In the genomic region with DNA sequence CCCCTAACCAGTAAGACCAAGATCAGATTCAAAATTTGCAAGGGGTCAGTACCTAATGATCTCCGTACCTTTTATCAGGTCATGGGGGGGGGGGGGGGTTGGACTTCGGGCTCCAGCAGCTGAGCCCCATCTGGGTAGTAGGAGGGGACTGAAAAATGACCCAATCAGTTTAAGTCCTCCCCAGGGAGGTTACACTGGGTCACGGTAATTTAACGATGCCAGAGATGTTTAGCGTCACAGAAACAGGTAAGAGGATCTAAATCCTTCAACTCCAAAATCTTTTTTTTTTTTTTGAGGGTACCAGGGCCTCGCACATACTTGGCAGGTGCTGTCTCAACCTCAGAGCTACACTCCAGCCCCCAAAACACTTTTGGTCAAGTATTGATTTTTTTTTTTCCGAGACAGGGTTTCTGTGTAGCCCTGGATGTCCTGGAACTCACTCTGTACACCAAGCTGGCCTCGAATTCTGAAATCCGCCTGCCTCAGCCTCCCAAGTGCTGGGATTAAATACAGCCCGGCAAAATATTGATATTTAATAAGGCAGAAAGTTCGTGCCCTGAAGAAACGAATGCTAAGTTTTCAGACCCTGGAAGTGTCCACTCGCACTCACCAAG, we compare ENCODE assay signal across 8 mouse cellular contexts. TPM values are rescaled to one million over a fixed set of nuclear protein-coding genes. Genes with fewer than 3 reads are reported as not detected.
A peak's percentile ranks its signal among the peaks of the same experiment; 100 is the strongest.
DNase-seq lines count a peak whose midpoint lies in the region; ATAC-seq and TF ChIP-seq lines count a peak whose summit lies in the region.

No protein-coding gene starts in this region.

- DNase-seq in heart, postnatal 36 days, result no peak
- no peak for DNase-seq in CH12.LX (ENCODE audit: extremely low read depth)
- no peak for DNase-seq in adrenal gland, adult (ENCODE audit: inconsistent age in 2 of 2, low spot score in 1 of 2)
- no peak for DNase-seq in left cerebral cortex, adult 8-10 months (ENCODE audit: low spot score in 2 of 2)
- DNase-seq in right cerebral cortex, postnatal 36 days (ENCODE audit: low spot score in 2 of 2), result no peak

- peak overlapping the region; percentile 93 for H3K4me2 ChIP-seq in heart, embryonic 13.5 days
- H3K4me2 ChIP-seq in CH12.LX (ENCODE audit: insufficient read depth, low read depth, poor library complexity, severe bottlenecking), result peak overlapping the region; percentile 82; the same call in 1 of the 2 replicates
- peak overlapping the region; percentile 50 for H3K4me2 ChIP-seq in forebrain, embryonic 15.5 days (replicated peaks)
- H3K4me2 ChIP-seq in liver, embryonic 16.5 days (ENCODE audit: low read depth, low read length), result peak overlapping the region; percentile 76

- dilution Hi-C loops in CH12.LX (cut with MboI; ENCODE audit: extremely low pct_ligation_motif_present, extremely low pct_unique_long_range_greater_than_20kb, low sequenced_read_pairs), result no loop called here

- intact Hi-C loops in heart, postnatal 36 days (cut with DNase I), result loop anchor here (2.0 to 5.0 kb wide), 2 partner anchors 101 to 176 kb away; a partner anchor contains a TSS

- no peaks in the 10 kb centered on the region for H3K27me3 ChIP-seq in heart, embryonic 13.5 days (replicated peaks)
- H3K27me3 ChIP-seq in CH12.LX (replicated peaks), result no peaks in the 10 kb centered on the region
- no peaks in the 10 kb centered on the region for H3K27me3 ChIP-seq in forebrain, embryonic 15.5 days
- H3K27me3 ChIP-seq in liver, embryonic 16.5 days (ENCODE audit: control insufficient read depth, insufficient read depth, low read depth, low read length), result no peaks in the 10 kb centered on the region

- TF ChIP-seq EP300 in CH12.LX (IDR thresholded peaks at IDR 0.05; ENCODE audit: low read length), result no peak

- peak overlapping the region; percentile 94 for H3K27ac ChIP-seq in heart, embryonic 13.5 days (replicated peaks)
- no peak overlapping the region for H3K27ac ChIP-seq in CH12.LX (ENCODE audit: insufficient read depth, low read depth)
- peak overlapping the region; percentile 39; the same call in 1 of the 2 replicates for H3K27ac ChIP-seq in forebrain, embryonic 15.5 days (replicated peaks)
- peak overlapping the region; percentile 70 for H3K27ac ChIP-seq in liver, embryonic 16.5 days (ENCODE audit: low read length)

- no peak for ATAC-seq in heart, embryonic 13.5 days (ENCODE audit: extremely low read depth, insufficient number of reproducible peaks, low FRiP score, low TSS enrichment)
- no peak for ATAC-seq in forebrain, embryonic 15.5 days (replicated peaks)
- no peak for ATAC-seq in liver, embryonic 16.5 days (ENCODE audit: low read depth)

- WGBS in heart, embryonic 13.5 days, result 23% methylated on average over 13 of the region's 13 CpGs
- 30% methylated on average over 13 of the region's 13 CpGs for WGBS in forebrain, embryonic 15.5 days
- 17% methylated on average over 13 of the region's 13 CpGs for WGBS in liver, embryonic 16.5 days (ENCODE audit: insufficient replicate concordance)

- H3K4me3 ChIP-seq in heart, embryonic 13.5 days, result peak overlapping the region; percentile 95
- peak overlapping the region; percentile 55 to 83 (median 67) for H3K4me3 ChIP-seq in CH12.LX (replicated peaks in 1 of 3; ENCODE audit: low read depth in 2 of 3, low read length in 2 of 3, poor library complexity in 1 of 3)
- peak overlapping the region; percentile 90 for H3K4me3 ChIP-seq in forebrain, embryonic 15.5 days
- peak overlapping the region; percentile 92 for H3K4me3 ChIP-seq in liver, embryonic 16.5 days (ENCODE audit: low read depth, low read length)

- H3K4me1 ChIP-seq in heart, embryonic 13.5 days, result peaks cover 25% of the 10 kb centered on the region
- H3K4me1 ChIP-seq in CH12.LX (ENCODE audit: control insufficient read depth in 1 of 2, insufficient read depth in 2 of 2), result peaks cover 17 to 54% of the 10 kb centered on the region in 2 experiments
- H3K4me1 ChIP-seq in forebrain, embryonic 15.5 days, result peaks cover 22% of the 10 kb centered on the region
- H3K4me1 ChIP-seq in liver, embryonic 16.5 days (ENCODE audit: control insufficient read depth, low read depth, low read length), result peaks cover 24% of the 10 kb centered on the region

- H3K79me2 ChIP-seq in CH12.LX (replicated peaks; ENCODE audit: control insufficient read depth, extremely low read depth, insufficient read depth, poor library complexity, severe bottlenecking), result peaks cover 37% of the 10 kb centered on the region

- H3K36me3 ChIP-seq in heart, embryonic 13.5 days, result peaks cover 28% of the 10 kb centered on the region
- H3K36me3 ChIP-seq in CH12.LX (replicated peaks in 1 of 2; ENCODE audit: control insufficient read depth in 1 of 2, insufficient read depth in 1 of 2, low read length in 1 of 2), result peaks cover 19 to 44% of the 10 kb centered on the region in 2 experiments
- H3K36me3 ChIP-seq in forebrain, embryonic 15.5 days, result 0 out of 2 replicates have a peak, but pooled peaks cover 6% of the 10 kb centered on the region
- H3K36me3 ChIP-seq in liver, embryonic 16.5 days (ENCODE audit: control insufficient read depth, insufficient read depth), result peaks cover 4% of the 10 kb centered on the region

- TF ChIP-seq RAD21 in CH12.LX (IDR thresholded peaks at IDR 0.05; ENCODE audit: low read depth, low read length), result no peak

- no peak for TF ChIP-seq CTCF in CH12.LX (conservative IDR thresholded peaks at IDR 0.05 in 1 of 2, IDR thresholded peaks at IDR 0.05 in 1 of 2; ENCODE audit: low read depth in 2 of 2, low read length in 2 of 2)

- peak overlapping the region; percentile 74 for H3K9ac ChIP-seq in heart, embryonic 13.5 days
- peak overlapping the region; percentile 82 for H3K9ac ChIP-seq in CH12.LX (ENCODE audit: insufficient read depth, low read depth)
- peak overlapping the region; percentile 48 for H3K9ac ChIP-seq in forebrain, embryonic 15.5 days (replicated peaks)
- peak overlapping the region; percentile 61 for H3K9ac ChIP-seq in liver, embryonic 16.5 days (ENCODE audit: low read depth, low read length)

- H3K9me3 ChIP-seq in heart, embryonic 13.5 days, result no peaks in the 10 kb centered on the region
- no peaks in the 10 kb centered on the region for H3K9me3 ChIP-seq in CH12.LX (replicated peaks; ENCODE audit: low read length)
- no peaks in the 10 kb centered on the region for H3K9me3 ChIP-seq in forebrain, embryonic 15.5 days
- H3K9me3 ChIP-seq in liver, embryonic 16.5 days (replicated peaks; ENCODE audit: control insufficient read depth, low read length), result no peaks in the 10 kb centered on the region

- no peak for TF ChIP-seq POLR2A in CH12.LX (IDR thresholded peaks at IDR 0.05; ENCODE audit: low read depth, low read length)

- in situ Hi-C loops in CH12.LX (cut with MboI; ENCODE audit: low pct_ligation_motif_present, low pct_unique_long_range_greater_than_20kb, low sequenced_read_pairs), result no loop called here

TF ChIP-seq in CH12.LX, 34 proteins besides CTCF, POLR2A, EP300 and RAD21 (continues in another document):
- TF ChIP-seq SMC3 (IDR thresholded peaks at IDR 0.05; ENCODE audit: low read depth, low read length) (no peak), MEF2A (IDR thresholded peaks at IDR 0.05; ENCODE audit: borderline replicate concordance, low read depth, low read length) (no peak), MAFK (IDR thresholded peaks at IDR 0.05; ENCODE audit: insufficient replicate concordance, low read length) (no peak), NELFE (IDR thresholded peaks at IDR 0.05; ENCODE audit: low read depth, low read length) (no peak), RCOR1 (conservative IDR thresholded peaks at IDR 0.05; ENCODE audit: low read depth, low read length) (no peak), USF2 (conservative IDR thresholded peaks at IDR 0.05; ENCODE audit: low read depth, low read length) (no peak), MAZ (IDR thresholded peaks at IDR 0.05; ENCODE audit: low read depth, low read length) (no peak)

RNA-seq across cellular contexts. Expression of a gene that starts 0.6 kb away (rescaled TPM):
- polyA plus RNA-seq in heart, embryonic 13.5 days (2015; fragmentation: Nextera tagmentation; extraction: Ambion mirVana), result 30.4 and 31.1 TPM in 2 replicates
- 10 to 100 TPM; 21.4 to 23.0 TPM for total RNA-seq in heart, postnatal 36 days (2021)
- total RNA-seq in CH12.LX (2012; rRNA removed) (58.5 and 66.0 TPM in 2 replicates), CH12.LX (2014; rRNA removed) (34.6 and 36.3 TPM in 2 replicates)
- 81.6 and 83.0 TPM in 2 replicates for polyA plus RNA-seq in CH12.LX (2012; ENCODE audit: insufficient read length, low read depth)
- polyA plus RNA-seq in forebrain, embryonic 15.5 days (2015; fragmentation: Nextera tagmentation; extraction: Ambion mirVana), result 48.4 and 50.1 TPM in 2 replicates
- polyA plus RNA-seq in liver, embryonic 16.5 days (2015; fragmentation: Nextera tagmentation; extraction: Ambion mirVana), result 17.8 and 19.0 TPM in 2 replicates
- 10 to 100 TPM; 38.8 to 41.1 (median 40.4) TPM for total RNA-seq in left cerebral cortex, adult 8-10 months (2022)

RNA-seq across cellular contexts. Expression of a gene that starts 15.3 kb away (rescaled TPM):
- polyA plus RNA-seq in heart, embryonic 13.5 days (2015; fragmentation: Nextera tagmentation; extraction: Ambion mirVana), result not detected in 2 replicates
- not detected for total RNA-seq in heart, postnatal 36 days (2021)
- total RNA-seq in CH12.LX (2012; rRNA removed) (0.25 and 0.46 TPM in 2 replicates), CH12.LX (2014; rRNA removed) (not detected in 2 replicates)
- 0.42 and 0.51 TPM in 2 replicates for polyA plus RNA-seq in CH12.LX (2012; ENCODE audit: insufficient read length, low read depth)
- polyA plus RNA-seq in forebrain, embryonic 15.5 days (2015; fragmentation: Nextera tagmentation; extraction: Ambion mirVana), result not detected in 2 replicates
- not detected in 2 replicates for polyA plus RNA-seq in liver, embryonic 16.5 days (2015; fragmentation: Nextera tagmentation; extraction: Ambion mirVana)
- total RNA-seq in left cerebral cortex, adult 8-10 months (2022), result 10 to 100 TPM in 3 of 4 experiments, 1 to 10 TPM in 1; 8.6 to 11.3 (median 10.8) TPM

RNA-seq across cellular contexts. Expression of a gene that starts 46.0 kb away (rescaled TPM):
- polyA plus RNA-seq in heart, embryonic 13.5 days (2015; fragmentation: Nextera tagmentation; extraction: Ambion mirVana), result not detected in 2 replicates
- not detected for total RNA-seq in heart, postnatal 36 days (2021)
- total RNA-seq in CH12.LX (2012; rRNA removed) (0.21 TPM in 1 of 2 replicates, not detected in the other), CH12.LX (2014; rRNA removed) (not detected in 2 replicates)
- polyA plus RNA-seq in CH12.LX (2012; ENCODE audit: insufficient read length, low read depth), result 0.33 TPM in 1 of 2 replicates, not detected in the other
- not detected in 2 replicates for polyA plus RNA-seq in forebrain, embryonic 15.5 days (2015; fragmentation: Nextera tagmentation; extraction: Ambion mirVana)
- not detected in 2 replicates for polyA plus RNA-seq in liver, embryonic 16.5 days (2015; fragmentation: Nextera tagmentation; extraction: Ambion mirVana)
- not detected for total RNA-seq in left cerebral cortex, adult 8-10 months (2022)

RNA-seq across cellular contexts. Expression of a gene that starts 56.9 kb away (rescaled TPM):
- polyA plus RNA-seq in heart, embryonic 13.5 days (2015; fragmentation: Nextera tagmentation; extraction: Ambion mirVana), result 170 and 202 TPM in 2 replicates
- 10 to 100 TPM; 40.4 to 42.1 TPM for total RNA-seq in heart, postnatal 36 days (2021)
- total RNA-seq in CH12.LX (2012; rRNA removed) (978 and 1,119 TPM in 2 replicates), CH12.LX (2014; rRNA removed) (450 and 466 TPM in 2 replicates)
- 848 and 1,050 TPM in 2 replicates for polyA plus RNA-seq in CH12.LX (2012; ENCODE audit: insufficient read length, low read depth)
- polyA plus RNA-seq in forebrain, embryonic 15.5 days (2015; fragmentation: Nextera tagmentation; extraction: Ambion mirVana), result 30.1 and 32.8 TPM in 2 replicates
- 191 TPM in 2 replicates for polyA plus RNA-seq in liver, embryonic 16.5 days (2015; fragmentation: Nextera tagmentation; extraction: Ambion mirVana)
- 10 to 100 TPM in 3 of 4 experiments, 1 to 10 TPM in 1; 9.7 to 38.7 (median 16.8) TPM for total RNA-seq in left cerebral cortex, adult 8-10 months (2022)
